Mouse (Mus musculus) liver, embryonic 13.5 days (tissue): ENCODE data around the gene Zbtb4. TPM values are rescaled to one million over a fixed set of nuclear protein-coding genes. Genes with fewer than 3 reads are reported as not detected.

Experiments used
- ATAC-seq: fragments of 200-750 bp; cut with Nextera tagmentation; 2 replicates; pipeline ENCODE4 v1.8.0; 2017; ENCODE audit warnings: low read depth, mild to moderate bottlenecking, moderate number of reproducible peaks, moderate library complexity
- DNase-seq: peaks from one replicate; pipeline ENCODE4 v3.0.0; 2022
- H3K27ac ChIP-seq: fragments of 300-500 bp; sonication (generic); 2 replicates; pipeline ENCODE4 v1.5.1; 2015; ENCODE audit warnings: moderate library complexity, mild to moderate bottlenecking, inconsistent platforms
- H3K27me3 ChIP-seq: fragments of 300-500 bp; sonication (generic); 2 replicates; pipeline ENCODE4 v1.6.1; 2015; ENCODE audit warnings: mild to moderate bottlenecking, inconsistent platforms
- H3K36me3 ChIP-seq: fragments of 300-500 bp; sonication (generic); 2 replicates; pipeline ENCODE4 v1.6.1; 2015; ENCODE audit warnings: mild to moderate bottlenecking, inconsistent platforms
- H3K4me1 ChIP-seq: fragments of 300-500 bp; sonication (generic); replicated peaks from 2 replicates; pipeline ENCODE4 v1.6.1; 2015; ENCODE audit warnings: inconsistent platforms
- H3K4me2 ChIP-seq: fragments of 300-500 bp; sonication (generic); 2 replicates; pipeline ENCODE4 v1.6.1; 2015; ENCODE audit warnings: inconsistent platforms, mild to moderate bottlenecking, moderate library complexity
- H3K4me3 ChIP-seq: fragments of 300-500 bp; sonication (generic); replicated peaks from 2 replicates; pipeline ENCODE4 v1.5.1; 2015; ENCODE audit warnings: mild to moderate bottlenecking, inconsistent platforms
- H3K9ac ChIP-seq: fragments of 300-500 bp; sonication (generic); 2 replicates; pipeline ENCODE4 v1.6.1; 2015; ENCODE audit warnings: mild to moderate bottlenecking, inconsistent platforms
- H3K9me3 ChIP-seq: fragments of 300-500 bp; sonication (generic); replicated peaks from 2 replicates; pipeline ENCODE4 v1.6.1; 2016; ENCODE audit warnings: inconsistent platforms
- WGBS: fragments of 180-500 bp; shearing (Covaris S2); methylation state at CpG from one replicate; pipeline ENCODE4 v1.1.7; 2015; ENCODE audit not compliant: insufficient replicate concordance; 5-methylcytosine and 5-hydroxymethylcytosine counted together
- polyA plus RNA-seq: library from polyadenylated mRNA; unstranded; fragments of >200 nt; fragmentation: Nextera tagmentation; extraction: Ambion mirVana; gene quantifications from 2 replicates; pipeline ENCODE4 v1.2.1, GENCODE M21; 2015

Zbtb4 gene
- polyA plus RNA-seq, 1 experiment from 2014 or later = 0.38 TPM

DNA sequence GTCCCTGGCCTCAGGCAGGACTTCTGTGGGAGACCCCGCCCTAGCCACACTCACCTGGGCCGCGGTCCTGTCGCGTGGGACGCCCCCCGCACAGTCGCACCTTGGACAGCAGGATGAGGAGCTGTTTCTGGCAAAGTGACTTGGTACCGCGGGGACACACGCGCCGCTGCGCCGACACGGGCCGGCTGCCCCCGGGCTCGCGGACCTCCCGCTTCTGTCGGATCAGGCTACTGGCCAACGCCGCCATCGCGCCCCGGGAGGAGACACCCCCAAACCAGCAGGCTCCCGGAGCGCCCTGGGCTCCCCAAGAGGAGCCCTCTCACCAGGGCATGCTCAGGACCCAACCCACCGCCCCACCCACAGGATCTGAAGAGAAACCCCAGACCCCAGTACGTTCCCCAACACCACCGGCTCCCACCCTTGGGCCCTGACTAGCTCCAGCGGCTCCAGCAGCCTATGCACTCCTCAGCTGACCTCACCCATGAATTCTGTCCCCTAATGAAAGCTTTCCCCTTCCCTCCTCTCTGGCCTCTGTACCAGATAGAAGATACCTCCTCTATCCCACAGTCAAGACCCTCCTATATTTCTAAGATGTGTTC is 35.8 kb downstream of the Zbtb4 start, which contains the start of gene Fgf11:
TSS of gene Fgf11 (minus strand) at position 479 of the 599 bp plus-strand sequence.
- Histone ChIP-seq H3K9me3 (no peaks in the 10 kb centered on the region), H3K4me1 (peaks cover 60% of the 10 kb centered on the region), H3K36me3 (no peaks in the 10 kb centered on the region), H3K9ac (peak within 1 kb of the TSS; percentile 54), H3K27me3 (peaks cover 100% of the 10 kb centered on the region), H3K27ac (no peak within 1 kb of the TSS), H3K4me2 (peak within 1 kb of the TSS; percentile 77), H3K4me3 (peak within 1 kb of the TSS; percentile 57)
- 4% methylated on average over 31 of the region's 33 CpGs for WGBS
- ATAC-seq (no peak), DNase-seq (no peak)

DNA sequence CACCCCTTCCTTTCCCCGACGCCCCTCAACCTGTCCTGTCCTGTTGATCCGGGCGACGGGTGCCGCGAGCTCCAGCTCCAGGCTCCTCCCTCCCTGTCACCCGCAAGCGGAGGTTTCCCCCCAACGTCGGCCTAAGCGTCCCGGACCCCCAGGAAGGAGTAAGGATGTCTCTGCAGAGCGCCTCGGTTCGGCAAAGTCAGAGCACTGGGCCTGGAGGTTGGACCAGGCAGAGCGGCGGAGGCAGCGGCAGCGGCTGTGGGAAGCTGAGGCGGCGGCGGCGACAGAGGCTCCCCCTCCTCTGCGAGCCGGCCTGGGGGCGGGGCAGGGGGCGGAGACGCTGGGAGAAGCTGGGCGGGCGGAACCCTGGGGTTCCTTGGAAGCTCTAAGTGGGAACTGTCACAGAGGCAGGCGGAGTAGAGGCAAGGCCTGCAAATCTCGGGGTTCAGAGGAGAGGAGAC is 37.0 kb downstream of the Zbtb4 start:
- DNase-seq = peak; percentile 54
- WGBS = under 1% methylated on average over 33 of the region's 33 CpGs
- H3K4me2 ChIP-seq = peak overlapping the region; percentile 77
- no peak overlapping the region for H3K27ac ChIP-seq
- peak overlapping the region; percentile 57 for H3K4me3 ChIP-seq
- H3K4me1 ChIP-seq = peaks cover 60% of the 10 kb centered on the region
- no peaks in the 10 kb centered on the region for H3K9me3 ChIP-seq
- H3K27me3 ChIP-seq = peaks cover 100% of the 10 kb centered on the region
- peak overlapping the region; percentile 54 for H3K9ac ChIP-seq
- peak; percentile 35; the same call in 1 of the 2 replicates for ATAC-seq
- no peaks in the 10 kb centered on the region for H3K36me3 ChIP-seq

DNA sequence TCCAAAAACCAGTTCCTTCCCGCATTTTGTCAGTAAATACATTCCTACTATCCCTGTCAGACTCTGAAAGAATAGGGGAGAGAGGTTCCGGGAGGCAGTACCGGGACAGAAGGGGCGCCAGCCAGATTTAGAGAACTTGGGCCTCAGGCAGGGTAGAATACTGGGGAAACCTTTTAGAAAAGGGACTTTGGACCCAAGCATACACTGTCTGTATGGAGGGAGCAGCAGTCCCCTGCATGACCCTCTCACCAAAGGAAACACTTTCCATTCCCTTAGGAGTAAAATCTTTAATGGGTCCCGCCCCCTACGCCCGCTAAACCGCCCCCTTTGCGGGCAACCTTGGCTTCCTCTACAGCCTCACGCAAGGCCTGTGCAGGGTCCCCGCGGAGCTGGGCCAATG is 37.6 kb downstream of the Zbtb4 start:
- H3K4me1 ChIP-seq = peaks cover 60% of the 10 kb centered on the region

DNA sequence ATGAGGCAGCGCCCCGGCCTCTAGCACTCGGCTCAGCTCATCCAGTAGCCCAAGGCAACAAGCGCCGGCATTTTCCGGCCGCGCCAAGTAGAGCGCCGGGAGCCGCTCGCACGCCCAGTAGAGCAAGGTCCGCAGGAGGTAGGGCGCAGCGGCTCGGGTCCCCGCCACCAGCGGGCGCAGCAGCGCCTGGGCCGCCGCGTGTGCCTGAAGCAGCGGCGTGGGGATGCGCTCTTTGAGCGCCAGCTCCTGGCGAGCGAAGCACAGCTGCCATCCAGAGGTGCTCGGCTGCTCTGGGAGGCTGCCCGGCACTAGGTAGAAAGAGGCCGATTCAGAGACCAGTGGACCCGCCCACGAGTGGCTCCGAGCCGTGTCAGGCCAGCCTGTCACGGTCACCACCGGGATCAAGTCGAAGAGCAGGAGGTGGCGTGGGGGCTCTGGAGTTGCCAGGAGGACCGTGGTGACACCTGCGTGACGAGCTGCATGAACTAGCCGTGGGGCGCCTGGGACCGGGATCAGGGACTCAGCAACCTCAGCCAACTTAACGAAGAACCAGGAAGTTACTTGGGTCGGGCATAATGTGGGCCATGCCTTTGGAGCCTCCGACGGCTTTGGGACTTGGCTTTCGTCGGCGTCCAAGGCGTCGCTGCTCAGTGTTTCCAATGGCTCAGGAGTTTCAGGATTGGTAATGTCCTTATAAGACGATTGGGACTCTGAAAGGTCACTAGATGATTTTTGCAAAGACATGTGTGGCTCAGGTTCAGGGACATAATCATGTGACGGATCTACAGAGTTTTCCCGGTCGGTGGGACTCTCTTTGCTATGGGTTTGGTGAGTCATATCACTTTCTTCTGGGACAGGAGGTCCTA is 38.3 kb downstream of the Zbtb4 start:
- H3K9me3 ChIP-seq = no peaks in the 10 kb centered on the region
- ATAC-seq (peak; percentile 76), DNase-seq (peak; percentile 53)
- H3K4me2 ChIP-seq = peak overlapping the region; percentile 77
- peak overlapping the region; percentile 54 for H3K9ac ChIP-seq
- no peaks in the 10 kb centered on the region for H3K36me3 ChIP-seq
- H3K4me1 ChIP-seq = peaks cover 60% of the 10 kb centered on the region
- peaks cover 88% of the 10 kb centered on the region for H3K27me3 ChIP-seq
- WGBS = 2% methylated on average over 60 of the region's 60 CpGs
- H3K4me3 ChIP-seq = peak overlapping the region; percentile 57
- H3K27ac ChIP-seq = no peak overlapping the region

More for the DNA sequence above, 37.6 kb downstream of the Zbtb4 start:
- DNase-seq (no peak), ATAC-seq (peak; percentile 24)
- H3K9ac ChIP-seq = peak overlapping the region; percentile 54
- H3K4me2 ChIP-seq = peak overlapping the region; percentile 77
- peaks cover 94% of the 10 kb centered on the region for H3K27me3 ChIP-seq
- no peaks in the 10 kb centered on the region for H3K9me3 ChIP-seq
- WGBS = 4% methylated on average over 12 of the region's 12 CpGs
- no peaks in the 10 kb centered on the region for H3K36me3 ChIP-seq
- peak overlapping the region; percentile 57 for H3K4me3 ChIP-seq
- H3K27ac ChIP-seq = no peak overlapping the region

DNA sequence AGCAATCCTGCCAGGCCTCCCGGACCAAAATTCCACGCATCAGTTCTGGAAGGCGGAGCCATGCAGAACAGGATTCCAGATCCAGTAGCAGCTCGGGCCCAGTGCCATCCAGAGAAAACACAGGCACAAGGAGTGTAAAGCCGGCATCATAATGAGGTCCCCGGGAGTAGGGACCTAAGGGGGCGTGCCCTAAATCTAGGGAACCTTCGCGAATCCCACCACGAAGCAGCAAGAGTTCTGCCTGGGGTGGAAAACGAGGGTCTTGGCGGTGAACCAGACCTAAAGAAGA is 38.9 kb downstream of the Zbtb4 start:
- WGBS = 19% methylated on average over 12 of the region's 12 CpGs
- H3K9me3 ChIP-seq = no peaks in the 10 kb centered on the region
- H3K9ac ChIP-seq = 0 out of 2 replicates have a peak overlapping the region, but pooled peaks have one; percentile 54
- peak overlapping the region; percentile 77 for H3K4me2 ChIP-seq
- no peak for ATAC-seq
- H3K36me3 ChIP-seq = no peaks in the 10 kb centered on the region
- H3K27me3 ChIP-seq = peaks cover 88% of the 10 kb centered on the region
- no peak overlapping the region for H3K27ac ChIP-seq
- peak overlapping the region; percentile 57 for H3K4me3 ChIP-seq
- DNase-seq = no peak
- H3K4me1 ChIP-seq = peaks cover 58% of the 10 kb centered on the region

DNA sequence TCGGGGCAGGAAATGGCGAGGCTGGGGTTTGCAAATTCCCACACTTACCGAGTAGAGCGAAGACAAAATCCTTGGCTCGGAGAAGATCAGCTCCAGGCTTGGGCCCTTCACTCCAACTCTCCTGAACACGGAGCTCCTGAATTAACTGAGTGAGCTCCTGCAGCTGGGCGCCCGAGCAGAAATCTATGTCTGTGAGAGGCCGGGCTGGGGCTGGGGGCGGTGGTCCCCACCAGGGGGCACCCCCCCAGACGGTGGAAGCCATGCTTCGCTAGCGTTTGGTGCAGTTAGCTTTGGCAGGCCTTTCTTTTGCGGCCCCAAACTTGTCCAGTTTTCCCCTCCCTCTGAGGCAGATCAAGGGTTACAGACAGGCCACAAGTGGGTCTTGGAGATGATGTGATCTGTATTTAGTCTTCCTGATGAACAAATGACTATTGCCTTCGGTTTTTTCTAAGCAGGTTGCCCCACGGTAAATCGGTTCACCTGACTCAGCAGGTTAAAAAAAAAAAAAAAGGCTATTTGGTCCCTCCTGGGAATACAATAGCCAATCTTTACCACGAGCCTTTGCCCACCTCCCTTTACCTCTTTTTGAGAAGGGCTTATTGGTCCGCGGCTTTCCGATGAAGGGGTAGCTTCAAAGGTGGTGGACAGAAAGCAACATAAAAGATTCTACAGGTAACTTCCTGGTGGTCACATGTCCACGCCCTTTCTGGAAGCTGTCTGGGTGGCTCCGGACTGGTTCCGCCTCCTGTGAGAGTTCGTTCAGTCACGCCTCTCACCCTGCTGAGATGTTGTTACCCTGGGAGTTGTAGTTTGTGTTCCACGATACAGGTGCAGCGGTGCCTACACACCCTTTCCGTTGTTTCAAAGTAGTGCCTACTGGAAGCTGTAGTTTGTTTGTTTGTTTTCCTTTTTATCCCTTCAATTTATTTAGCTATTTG is 39.5 kb downstream of the Zbtb4 start, which contains the start of gene Tmem102:
TSS of gene Tmem102 (minus strand) at position 653 of the 938 bp plus-strand sequence.
- H3K9me3 ChIP-seq = no peaks in the 10 kb centered on the region
- H3K4me2 ChIP-seq = peak within 1 kb of the TSS; percentile 77
- H3K4me1 ChIP-seq = peaks cover 55% of the 10 kb centered on the region
- H3K27me3 ChIP-seq = peaks cover 84% of the 10 kb centered on the region
- H3K27ac ChIP-seq = no peak within 1 kb of the TSS
- 20% methylated on average over 29 of the region's 29 CpGs for WGBS
- H3K4me3 ChIP-seq = peak within 1 kb of the TSS; percentile 57
- 0 out of 2 replicates have a peak within 1 kb of the TSS, but pooled peaks have one; percentile 54 for H3K9ac ChIP-seq
- ATAC-seq (no peak), DNase-seq (no peak)
- H3K36me3 ChIP-seq = no peaks in the 10 kb centered on the region

DNA sequence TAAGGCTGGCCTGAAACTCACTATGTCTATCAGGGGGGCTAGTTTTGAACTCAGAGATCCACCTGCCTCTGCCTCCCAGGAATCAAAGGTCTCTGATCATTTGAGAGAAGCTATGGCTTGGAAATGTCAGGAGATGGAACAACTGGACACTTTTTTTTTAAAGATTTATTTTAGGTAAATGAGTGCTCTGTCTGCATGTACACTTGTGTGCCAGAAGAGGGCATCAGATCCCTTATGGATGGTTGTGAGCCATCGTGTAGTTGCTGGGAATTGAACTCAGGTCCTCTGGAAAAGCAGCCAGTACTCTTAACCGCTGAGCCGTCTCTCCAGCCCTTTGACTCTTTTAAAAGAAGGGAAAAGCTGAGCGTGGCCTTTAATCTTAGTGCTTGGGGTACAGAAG is 40.7 kb downstream of the Zbtb4 start:
- Histone ChIP-seq H3K9me3 (no peaks in the 10 kb centered on the region), H3K27ac (no peak overlapping the region), H3K36me3 (no peaks in the 10 kb centered on the region), H3K9ac (no peak overlapping the region), H3K4me1 (peaks cover 44% of the 10 kb centered on the region), H3K27me3 (peaks cover 82% of the 10 kb centered on the region), H3K4me3 (no peak overlapping the region), H3K4me2 (no peak overlapping the region)
- ATAC-seq (no peak), DNase-seq (no peak)
- 77% methylated on average over 4 of the region's 4 CpGs for WGBS

DNA sequence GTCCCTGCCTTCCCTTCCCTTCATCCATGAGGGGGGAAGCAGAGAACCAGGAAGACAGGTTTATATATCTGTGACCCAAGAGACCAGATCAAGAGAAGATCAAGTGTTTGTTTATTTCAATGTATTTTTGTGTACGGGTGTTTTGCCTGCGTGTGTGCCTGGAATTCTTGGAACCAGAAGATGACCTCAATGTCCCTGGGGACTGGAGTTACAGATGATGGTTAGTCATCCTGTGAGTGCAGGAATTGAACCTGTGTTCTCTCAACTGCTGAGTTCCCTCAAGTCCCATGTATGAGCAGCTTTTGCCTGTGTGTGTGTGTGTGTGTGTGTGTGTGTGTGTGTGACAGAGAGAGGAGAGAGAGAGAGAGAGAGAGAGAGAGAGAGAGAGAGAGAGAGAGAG is 41.9 kb downstream of the Zbtb4 start:
- H3K9me3 ChIP-seq = no peaks in the 10 kb centered on the region
- no peaks in the 10 kb centered on the region for H3K36me3 ChIP-seq
- no peak overlapping the region for H3K9ac ChIP-seq
- no peak overlapping the region for H3K27ac ChIP-seq
- WGBS = 72% methylated on average over 2 of the region's 2 CpGs
- H3K4me2 ChIP-seq = no peak overlapping the region
- ATAC-seq (no peak), DNase-seq (no peak)
- H3K4me3 ChIP-seq = no peak overlapping the region
- peaks cover 31% of the 10 kb centered on the region for H3K4me1 ChIP-seq
- H3K27me3 ChIP-seq = peaks cover 77% of the 10 kb centered on the region

DNA sequence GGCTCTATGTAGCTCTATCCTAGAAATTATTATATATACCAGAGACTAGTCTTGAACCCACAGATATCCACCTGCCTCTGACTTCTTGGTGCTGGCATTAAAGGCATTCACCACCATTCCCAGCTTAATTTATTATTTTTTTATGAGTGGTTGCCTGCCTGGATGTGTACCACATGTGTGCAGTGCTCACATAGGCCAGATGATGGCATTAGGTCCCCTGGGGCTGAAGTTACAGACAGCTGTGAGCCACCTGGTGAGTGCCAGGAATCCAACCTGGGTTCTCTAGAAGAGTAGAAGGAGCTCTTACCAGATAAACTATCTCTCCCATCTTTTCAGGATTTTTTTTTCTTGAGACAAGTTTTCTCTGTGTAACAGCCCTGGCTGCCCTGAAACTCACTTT is 44.6 kb downstream of the Zbtb4 start:
- no peak for ATAC-seq

DNA sequence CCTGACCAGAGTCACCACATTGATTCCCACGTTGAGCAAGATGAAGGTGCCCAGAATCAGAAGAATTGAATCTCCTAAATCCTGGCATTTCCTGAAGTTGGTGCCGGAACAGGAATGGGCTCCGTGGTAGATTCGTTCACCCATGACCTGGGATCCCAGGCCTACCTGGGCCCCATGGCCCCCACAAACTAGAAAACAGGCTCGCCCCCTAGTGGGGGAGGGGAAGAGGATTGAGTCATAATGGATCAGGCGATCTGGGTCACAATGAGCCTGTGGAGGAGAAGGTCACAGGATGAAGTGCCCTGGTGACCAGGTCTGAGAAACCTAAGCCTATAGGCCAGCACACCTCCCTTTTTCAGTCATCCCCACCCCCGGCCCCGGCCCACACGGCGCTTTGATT is 49.4 kb downstream of the Zbtb4 start, which contains the start of gene Gm39566:
TSS of gene Gm39566 (minus strand) at position 144 of the 400 bp plus-strand sequence.
- Histone ChIP-seq H3K27me3 (peaks cover 36% of the 10 kb centered on the region), H3K4me1 (no peaks in the 10 kb centered on the region), H3K9me3 (no peaks in the 10 kb centered on the region; the same call in 1 of the 2 replicates), H3K4me3 (no peak within 1 kb of the TSS), H3K27ac (no peak within 1 kb of the TSS), H3K4me2 (no peak within 1 kb of the TSS), H3K36me3 (no peaks in the 10 kb centered on the region), H3K9ac (no peak within 1 kb of the TSS)
- no peak for DNase-seq
- ATAC-seq = no peak
- 59% methylated on average over 10 of the region's 10 CpGs for WGBS

More for the DNA sequence above, 44.6 kb downstream of the Zbtb4 start:
- H3K4me2 ChIP-seq = no peak overlapping the region
- no peak for DNase-seq
- no peaks in the 10 kb centered on the region for H3K9me3 ChIP-seq
- H3K9ac ChIP-seq = no peak overlapping the region
- peaks cover 5% of the 10 kb centered on the region for H3K4me1 ChIP-seq
- H3K36me3 ChIP-seq = no peaks in the 10 kb centered on the region
- H3K4me3 ChIP-seq = no peak overlapping the region
- H3K27me3 ChIP-seq = peaks cover 60% of the 10 kb centered on the region
- no peak overlapping the region for H3K27ac ChIP-seq

DNA sequence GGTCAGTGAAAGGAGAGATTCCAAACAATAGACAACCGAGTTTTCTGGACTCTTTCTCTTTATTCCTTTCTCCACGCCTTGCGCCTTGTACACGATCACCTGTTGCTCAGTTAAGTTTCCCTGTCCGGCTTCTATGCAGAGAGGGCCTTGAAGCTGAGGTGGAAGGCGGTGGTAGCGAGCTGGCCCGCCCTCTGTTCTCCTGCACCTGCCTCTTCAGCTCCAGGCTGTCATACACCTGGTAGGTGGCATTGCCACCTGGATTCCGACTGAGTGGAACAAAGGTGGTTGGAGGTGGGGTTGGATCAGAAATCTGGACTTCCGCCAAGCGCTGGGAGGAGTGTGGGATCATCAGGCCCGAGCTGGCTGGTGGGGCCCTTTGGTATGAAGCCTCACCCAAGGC is 50.8 kb downstream of the Zbtb4 start:
- no peaks in the 10 kb centered on the region for H3K4me1 ChIP-seq
- WGBS = 83% methylated on average over 12 of the region's 12 CpGs
- H3K9me3 ChIP-seq = no peaks in the 10 kb centered on the region; the same call in 1 of the 2 replicates
- H3K9ac ChIP-seq = no peak overlapping the region
- no peaks in the 10 kb centered on the region for H3K36me3 ChIP-seq
- H3K4me3 ChIP-seq = no peak overlapping the region
- no peak for DNase-seq
- H3K27ac ChIP-seq = no peak overlapping the region
- H3K27me3 ChIP-seq = peaks cover 24% of the 10 kb centered on the region
- no peak overlapping the region for H3K4me2 ChIP-seq
- ATAC-seq = no peak
